Mouse (Mus musculus): Measurements from ENCODE around the gene Gm28230.

- TF ChIP-seq GATA1 (IDR thresholded peaks at IDR 0.05; ENCODE audit: borderline replicate concordance, low read length), result no peak
- TF ChIP-seq FLI1 (IDR thresholded peaks at IDR 0.05; ENCODE audit: low read length), result no peak
Observed at GRCm38 (mm10) chr2:74684106-74684505, 42.4 kb upstream of the Gm28230 start.
